Mouse (Mus musculus): ENCODE results near the gene Maip1. TPM values are rescaled to one million over a fixed set of nuclear protein-coding genes. Genes with fewer than 3 reads are reported as not detected.
A peak's percentile ranks its signal among the peaks of the same experiment; 100 is the strongest.

Maip1 gene
- polyA plus RNA-seq, 1 experiment, result 11.4 TPM

DNA sequence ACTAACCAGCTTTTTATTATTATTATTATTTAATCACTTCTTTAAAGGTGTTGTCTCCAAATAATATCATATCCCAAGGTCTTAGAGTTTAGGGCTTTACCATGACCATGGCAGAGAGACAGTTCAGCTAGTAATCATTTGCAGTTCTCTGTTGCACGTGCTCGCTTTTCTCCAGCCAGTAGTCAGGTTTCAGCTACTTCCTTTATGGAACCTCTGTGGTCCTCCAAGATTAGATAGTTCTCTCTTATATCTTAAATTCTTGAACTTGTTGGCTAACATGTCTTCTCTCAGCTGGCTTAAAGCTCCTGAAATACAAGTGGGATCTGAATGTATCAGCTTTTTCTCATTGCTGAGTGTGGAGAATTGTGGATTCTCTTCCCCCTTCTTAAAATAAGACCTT lies 2.9 kb downstream of the Maip1 start:
- Histone ChIP-seq H3K4me3 (ENCODE audit: low read depth, low read length) (no peak overlapping the region), H3K4me1 (ENCODE audit: control insufficient read depth, insufficient read depth, low read length) (no peaks in the 10 kb centered on the region)

GRCm38 (mm10) chr1:57413397-57413796 lies 7.3 kb downstream of the Maip1 start:
- Histone ChIP-seq H3K4me1 (ENCODE audit: control insufficient read depth, insufficient read depth, low read length) (no peaks in the 10 kb centered on the region), H3K27me3 (ENCODE audit: control insufficient read depth, insufficient read depth, low read length, poor library complexity, severe bottlenecking) (no peaks in the 10 kb centered on the region), H3K27ac (ENCODE audit: insufficient read depth, low read length) (no peak overlapping the region), H3K36me3 (ENCODE audit: control insufficient read depth, insufficient read depth, low read length, poor library complexity, severe bottlenecking) (peaks cover 19% of the 10 kb centered on the region), H3K4me3 (ENCODE audit: low read depth, low read length) (no peak overlapping the region), H3K9ac (ENCODE audit: low read depth, poor library complexity, severe bottlenecking) (no peak overlapping the region), H3K9me3 (replicated peaks; ENCODE audit: control insufficient read depth, insufficient read depth, low read length, poor library complexity, severe bottlenecking) (0 out of 2 replicates have a peak, but pooled peaks cover 2% of the 10 kb centered on the region)
- TF ChIP-seq EP300 (IDR thresholded peaks at IDR 0.05; ENCODE audit: insufficient read depth, low read depth, low read length) (no peak), POLR2A (IDR thresholded peaks at IDR 0.05; ENCODE audit: insufficient read depth, low read length) (no peak), CTCF (IDR thresholded peaks at IDR 0.05; ENCODE audit: low read depth, low read length) (no peak)

More for the DNA sequence above, 2.9 kb downstream of the Maip1 start:
- Histone ChIP-seq H3K27ac (ENCODE audit: insufficient read depth, low read length) (no peak overlapping the region), H3K9ac (ENCODE audit: low read depth, poor library complexity, severe bottlenecking) (no peak overlapping the region), H3K27me3 (ENCODE audit: control insufficient read depth, insufficient read depth, low read length, poor library complexity, severe bottlenecking) (no peaks in the 10 kb centered on the region), H3K36me3 (ENCODE audit: control insufficient read depth, insufficient read depth, low read length, poor library complexity, severe bottlenecking) (peaks cover 18% of the 10 kb centered on the region), H3K9me3 (replicated peaks; ENCODE audit: control insufficient read depth, insufficient read depth, low read length, poor library complexity, severe bottlenecking) (no peaks in the 10 kb centered on the region)
- no peak for TF ChIP-seq EP300 (IDR thresholded peaks at IDR 0.05; ENCODE audit: insufficient read depth, low read depth, low read length)

- Histone ChIP-seq H3K4me1 (ENCODE audit: control insufficient read depth, insufficient read depth, low read length) (no peaks in the 10 kb centered on the region), H3K27me3 (ENCODE audit: control insufficient read depth, insufficient read depth, low read length, poor library complexity, severe bottlenecking) (no peaks in the 10 kb centered on the region), H3K36me3 (ENCODE audit: control insufficient read depth, insufficient read depth, low read length, poor library complexity, severe bottlenecking) (no peaks in the 10 kb centered on the region), H3K27ac (ENCODE audit: insufficient read depth, low read length) (no peak overlapping the region), H3K9me3 (replicated peaks; ENCODE audit: control insufficient read depth, insufficient read depth, low read length, poor library complexity, severe bottlenecking) (no peaks in the 10 kb centered on the region), H3K4me3 (ENCODE audit: low read depth, low read length) (no peak overlapping the region), H3K9ac (ENCODE audit: low read depth, poor library complexity, severe bottlenecking) (no peak overlapping the region)
- TF ChIP-seq EP300 (IDR thresholded peaks at IDR 0.05; ENCODE audit: insufficient read depth, low read depth, low read length) (no peak), POLR2A (IDR thresholded peaks at IDR 0.05; ENCODE audit: insufficient read depth, low read length) (no peak), CTCF (IDR thresholded peaks at IDR 0.05; ENCODE audit: low read depth, low read length) (no peak)
Observed at GRCm38 (mm10) chr1:57423696-57424095, 17.6 kb downstream of the Maip1 start.

DNA sequence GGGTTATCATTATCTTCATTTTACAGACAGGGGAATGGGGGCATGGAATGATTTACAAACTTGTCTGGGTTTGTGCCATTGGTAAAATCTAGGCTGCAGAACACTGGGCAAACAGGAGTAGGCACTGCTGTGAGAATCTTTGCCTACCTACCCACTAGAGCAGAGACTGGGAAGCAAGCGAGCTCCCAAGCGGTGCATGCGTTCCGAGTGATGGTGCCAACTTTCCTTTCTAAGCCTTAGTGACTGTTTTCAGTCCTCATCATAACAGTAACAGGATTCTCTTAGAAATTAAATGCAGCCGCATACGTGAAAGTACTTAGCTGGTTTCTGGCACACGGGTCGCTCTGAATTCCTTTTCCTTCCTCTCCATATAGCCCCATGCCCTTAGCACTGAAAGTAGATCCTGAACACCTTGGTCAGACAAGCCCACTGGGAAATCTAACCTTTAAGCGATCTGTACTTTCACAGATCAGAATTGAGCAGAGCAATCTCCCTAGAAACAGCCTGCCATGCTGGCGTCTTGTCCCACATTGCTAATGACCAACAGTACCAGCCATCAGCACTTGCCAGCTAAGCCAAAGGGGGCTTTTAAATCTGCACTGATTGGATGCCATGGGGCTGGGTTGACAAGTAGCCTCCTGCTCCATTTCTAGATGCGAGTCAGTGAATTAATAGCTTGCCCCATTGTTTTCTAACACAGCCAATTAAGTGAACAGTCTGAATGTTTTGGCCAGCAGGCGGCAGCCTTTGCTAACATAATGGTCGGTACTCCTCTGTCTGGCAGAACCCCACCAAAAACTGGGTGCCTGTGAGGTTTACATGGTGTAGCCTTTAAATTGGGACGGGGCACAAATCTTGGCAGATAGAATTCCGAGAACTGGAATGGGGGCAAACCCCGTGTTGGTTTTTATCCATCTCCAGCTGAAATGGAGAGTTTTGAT lies 22.5 kb downstream of the Maip1 start:
- TF ChIP-seq EP300 (IDR thresholded peaks at IDR 0.05; ENCODE audit: insufficient read depth, low read depth, low read length) (no peak), POLR2A (IDR thresholded peaks at IDR 0.05; ENCODE audit: insufficient read depth, low read length) (no peak), CTCF (IDR thresholded peaks at IDR 0.05; ENCODE audit: low read depth, low read length) (peak; percentile 55)
- Histone ChIP-seq H3K9me3 (replicated peaks; ENCODE audit: control insufficient read depth, insufficient read depth, low read length, poor library complexity, severe bottlenecking) (no peaks in the 10 kb centered on the region), H3K27me3 (ENCODE audit: control insufficient read depth, insufficient read depth, low read length, poor library complexity, severe bottlenecking) (no peaks in the 10 kb centered on the region), H3K27ac (ENCODE audit: insufficient read depth, low read length) (no peak overlapping the region), H3K36me3 (ENCODE audit: control insufficient read depth, insufficient read depth, low read length, poor library complexity, severe bottlenecking) (no peaks in the 10 kb centered on the region), H3K9ac (ENCODE audit: low read depth, poor library complexity, severe bottlenecking) (no peak overlapping the region), H3K4me3 (ENCODE audit: low read depth, low read length) (no peak overlapping the region), H3K4me1 (ENCODE audit: control insufficient read depth, insufficient read depth, low read length) (no peaks in the 10 kb centered on the region)

DNA sequence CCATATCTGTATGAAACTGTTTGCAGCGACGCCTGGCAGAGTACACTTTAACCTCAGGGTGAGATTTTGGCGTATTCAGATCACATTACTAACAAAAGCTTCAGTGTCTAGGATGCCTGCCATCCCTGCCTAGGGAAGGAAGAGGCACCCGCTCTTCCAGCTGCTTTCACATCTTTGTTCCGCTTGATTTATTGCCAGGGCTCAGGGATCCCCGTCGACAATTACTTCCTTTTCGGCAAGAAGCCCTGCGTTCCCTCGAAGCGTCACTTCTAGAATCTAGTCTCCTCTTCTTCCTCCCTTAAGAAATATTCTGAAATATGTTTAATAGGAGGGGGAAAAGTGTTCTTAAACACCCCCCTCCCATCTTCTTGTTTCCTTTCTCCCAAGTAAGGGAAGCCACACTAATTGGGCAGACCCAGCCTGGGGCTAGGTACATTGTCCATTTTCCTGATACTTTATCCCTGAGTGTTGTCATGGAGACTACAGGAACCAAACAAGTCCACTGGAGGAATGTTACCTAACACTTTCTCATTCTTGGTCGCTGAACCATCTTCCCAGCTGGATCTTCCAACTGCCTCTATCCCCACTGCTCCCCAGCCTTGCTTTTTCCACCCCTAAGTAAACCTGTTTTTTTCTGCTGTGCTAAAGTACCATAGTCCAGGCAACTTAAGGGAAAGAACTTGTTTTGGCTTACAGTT lies 23.8 kb downstream of the Maip1 start:
- no peak for TF ChIP-seq CTCF (IDR thresholded peaks at IDR 0.05; ENCODE audit: low read depth, low read length)
- TF ChIP-seq POLR2A (IDR thresholded peaks at IDR 0.05; ENCODE audit: insufficient read depth, low read length), result no peak
- no peak for TF ChIP-seq EP300 (IDR thresholded peaks at IDR 0.05; ENCODE audit: insufficient read depth, low read depth, low read length)
- Histone ChIP-seq H3K27ac (ENCODE audit: insufficient read depth, low read length) (no peak overlapping the region), H3K9ac (ENCODE audit: low read depth, poor library complexity, severe bottlenecking) (no peak overlapping the region)

DNA sequence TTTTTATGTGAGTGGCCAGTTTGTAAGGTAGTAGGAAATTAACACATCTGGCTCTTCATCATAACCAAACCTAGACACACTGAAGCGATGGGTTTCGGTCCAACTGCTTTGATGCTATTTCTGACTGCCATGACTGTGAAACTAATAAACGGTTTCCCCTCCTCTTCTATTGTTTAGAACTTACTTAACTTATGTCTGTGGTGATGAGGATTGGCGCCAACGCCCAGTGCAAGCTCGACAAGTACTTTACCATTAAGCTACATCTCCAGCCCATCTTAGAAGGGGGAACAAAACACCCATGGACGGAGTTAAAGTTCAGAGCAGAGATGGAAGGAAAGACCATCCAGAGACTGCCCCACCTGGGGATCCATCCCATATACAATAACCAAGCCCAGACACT lies 27.0 kb downstream of the Maip1 start:
- TF ChIP-seq POLR2A (IDR thresholded peaks at IDR 0.05; ENCODE audit: insufficient read depth, low read length) (no peak), CTCF (IDR thresholded peaks at IDR 0.05; ENCODE audit: low read depth, low read length) (no peak), EP300 (IDR thresholded peaks at IDR 0.05; ENCODE audit: insufficient read depth, low read depth, low read length) (no peak)
- Histone ChIP-seq H3K27me3 (ENCODE audit: control insufficient read depth, insufficient read depth, low read length, poor library complexity, severe bottlenecking) (no peaks in the 10 kb centered on the region), H3K9me3 (replicated peaks; ENCODE audit: control insufficient read depth, insufficient read depth, low read length, poor library complexity, severe bottlenecking) (no peaks in the 10 kb centered on the region), H3K36me3 (ENCODE audit: control insufficient read depth, insufficient read depth, low read length, poor library complexity, severe bottlenecking) (no peaks in the 10 kb centered on the region), H3K9ac (ENCODE audit: low read depth, poor library complexity, severe bottlenecking) (no peak overlapping the region), H3K4me1 (ENCODE audit: control insufficient read depth, insufficient read depth, low read length) (no peaks in the 10 kb centered on the region), H3K4me3 (ENCODE audit: low read depth, low read length) (no peak overlapping the region), H3K27ac (ENCODE audit: insufficient read depth, low read length) (no peak overlapping the region)

More for the DNA sequence above, 23.8 kb downstream of the Maip1 start:
- Histone ChIP-seq H3K9me3 (replicated peaks; ENCODE audit: control insufficient read depth, insufficient read depth, low read length, poor library complexity, severe bottlenecking) (no peaks in the 10 kb centered on the region), H3K4me3 (ENCODE audit: low read depth, low read length) (no peak overlapping the region), H3K27me3 (ENCODE audit: control insufficient read depth, insufficient read depth, low read length, poor library complexity, severe bottlenecking) (no peaks in the 10 kb centered on the region), H3K4me1 (ENCODE audit: control insufficient read depth, insufficient read depth, low read length) (no peaks in the 10 kb centered on the region), H3K36me3 (ENCODE audit: control insufficient read depth, insufficient read depth, low read length, poor library complexity, severe bottlenecking) (no peaks in the 10 kb centered on the region)

Measured in ES-Bruce4 (cell line).